Mouse (Mus musculus): ENCODE results near the gene Mavs. TPM values are rescaled to one million over a fixed set of nuclear protein-coding genes. Genes with fewer than 3 reads are reported as not detected.
A peak's percentile ranks its signal among the peaks of the same experiment; 100 is the strongest.
"Not testable (repeated sequence)": the region's sequence is repeated elsewhere in the genome, so short reads cannot be mapped to it uniquely, and the experiment has no call there.

The Mavs gene
- polyA plus RNA-seq, 1 experiment, result not detected

- H3K4me1 ChIP-seq (ENCODE audit: control insufficient read depth, insufficient read depth, low read length), result no peaks in the 10 kb centered on the region
- 86% methylated on average over 1 of the region's 1 CpGs for WGBS
- H3K27ac ChIP-seq (ENCODE audit: insufficient read depth, low read depth, low read length), result no peak overlapping the region
- no peak for TF ChIP-seq CTCF (IDR thresholded peaks at IDR 0.05; ENCODE audit: insufficient read depth, low read depth, low read length)
- no peak overlapping the region for H3K4me3 ChIP-seq (ENCODE audit: insufficient read depth, low read depth, low read length)
Observed at GRCm38 (mm10) chr2:131223569-131223968, 10.3 kb upstream of the Mavs start.

DNA sequence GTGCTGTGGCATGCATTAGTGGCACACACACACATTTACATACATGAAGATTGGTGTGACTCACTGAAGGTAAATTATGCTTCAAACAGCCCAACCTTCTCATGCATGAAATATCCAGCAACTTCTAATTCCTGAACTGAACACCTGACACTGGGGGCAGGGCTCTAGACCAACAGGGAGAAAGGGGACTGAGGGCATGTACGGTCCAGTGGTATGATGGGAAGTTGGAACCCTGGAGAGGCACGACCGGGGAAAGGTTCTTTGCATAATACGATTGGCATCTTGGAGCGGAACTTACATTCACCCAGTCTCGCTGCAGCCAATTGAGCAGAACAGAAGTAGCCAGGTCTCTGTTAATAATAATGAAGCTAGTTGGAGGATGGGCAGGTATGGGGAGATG lies 8.7 kb upstream of the Mavs start:
- Histone ChIP-seq H3K4me1 (ENCODE audit: control insufficient read depth, insufficient read depth, low read length) (no peaks in the 10 kb centered on the region), H3K4me3 (ENCODE audit: insufficient read depth, low read depth, low read length) (no peak overlapping the region), H3K27ac (ENCODE audit: insufficient read depth, low read depth, low read length) (no peak overlapping the region)
- TF ChIP-seq CTCF (IDR thresholded peaks at IDR 0.05; ENCODE audit: insufficient read depth, low read depth, low read length), result no peak
- TF ChIP-seq POLR2A (IDR thresholded peaks at IDR 0.05; ENCODE audit: insufficient read depth, low read depth, low read length), result no peak
- 63% methylated on average over 6 of the region's 6 CpGs for WGBS

DNA sequence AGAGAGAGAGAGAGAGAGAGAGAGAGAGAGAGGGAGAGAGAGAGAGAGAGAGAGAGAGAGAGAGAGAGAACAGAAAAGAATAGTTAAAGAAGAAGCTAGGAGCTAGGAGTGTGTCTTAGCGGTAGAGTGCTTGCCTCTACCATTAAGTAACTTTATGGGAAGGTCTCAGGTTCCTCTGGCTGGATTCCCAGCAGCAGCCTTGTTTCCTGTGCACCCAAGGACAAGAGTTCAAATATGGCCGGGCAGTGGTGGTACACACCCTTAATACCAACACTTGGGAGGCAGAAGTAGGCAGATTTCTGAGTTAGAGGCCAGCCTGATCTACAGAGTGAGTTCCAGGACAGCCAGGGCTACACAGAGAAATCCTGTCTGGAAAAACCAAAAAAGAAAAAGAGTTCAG lies 7.2 kb upstream of the Mavs start:
- H3K27ac ChIP-seq (ENCODE audit: insufficient read depth, low read depth, low read length); H3K4me3 ChIP-seq (ENCODE audit: insufficient read depth, low read depth, low read length); H3K4me1 ChIP-seq (ENCODE audit: control insufficient read depth, insufficient read depth, low read length): not testable (repeated sequence)
- WGBS, result 85% methylated on average over 2 of the region's 2 CpGs

DNA sequence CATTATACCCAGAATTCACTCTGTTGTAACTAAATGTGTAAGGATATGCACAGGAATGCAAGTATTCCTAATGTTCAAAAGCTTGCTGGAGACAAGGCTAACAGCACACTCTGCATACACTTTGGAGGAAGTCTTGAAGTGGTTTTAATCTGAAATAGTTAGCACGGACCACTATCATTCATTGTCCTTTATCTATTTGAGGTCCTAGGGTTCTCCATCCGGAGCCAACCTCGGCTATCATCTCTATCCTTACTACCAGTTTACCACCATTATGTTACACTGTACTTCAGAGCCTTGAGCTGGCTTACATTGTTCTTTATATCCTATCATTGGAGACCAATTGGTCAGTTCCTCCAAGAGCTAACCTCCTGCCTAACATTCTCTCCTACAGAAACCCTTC lies 6.6 kb upstream of the Mavs start:
- H3K4me1 ChIP-seq (ENCODE audit: control insufficient read depth, insufficient read depth, low read length), result no peaks in the 10 kb centered on the region
- no peak for TF ChIP-seq POLR2A (IDR thresholded peaks at IDR 0.05; ENCODE audit: insufficient read depth, low read depth, low read length)
- no peak for TF ChIP-seq CTCF (IDR thresholded peaks at IDR 0.05; ENCODE audit: insufficient read depth, low read depth, low read length)
- no peak overlapping the region for H3K27ac ChIP-seq (ENCODE audit: insufficient read depth, low read depth, low read length)
- 92% methylated on average over 3 of the region's 3 CpGs for WGBS
- H3K4me3 ChIP-seq (ENCODE audit: insufficient read depth, low read depth, low read length), result no peak overlapping the region

GRCm38 (mm10) chr2:131232558-131232957 lies 1.3 kb upstream of the Mavs start:
- peaks cover 8% of the 10 kb centered on the region for H3K4me1 ChIP-seq (ENCODE audit: control insufficient read depth, insufficient read depth, low read length)
- 96% methylated on average over 2 of the region's 2 CpGs for WGBS
- no peak for TF ChIP-seq CTCF (IDR thresholded peaks at IDR 0.05; ENCODE audit: insufficient read depth, low read depth, low read length)
- no peak for TF ChIP-seq POLR2A (IDR thresholded peaks at IDR 0.05; ENCODE audit: insufficient read depth, low read depth, low read length)
- H3K27ac ChIP-seq (ENCODE audit: insufficient read depth, low read depth, low read length), result no peak overlapping the region
- H3K4me3 ChIP-seq (ENCODE audit: insufficient read depth, low read depth, low read length), result no peak overlapping the region

DNA sequence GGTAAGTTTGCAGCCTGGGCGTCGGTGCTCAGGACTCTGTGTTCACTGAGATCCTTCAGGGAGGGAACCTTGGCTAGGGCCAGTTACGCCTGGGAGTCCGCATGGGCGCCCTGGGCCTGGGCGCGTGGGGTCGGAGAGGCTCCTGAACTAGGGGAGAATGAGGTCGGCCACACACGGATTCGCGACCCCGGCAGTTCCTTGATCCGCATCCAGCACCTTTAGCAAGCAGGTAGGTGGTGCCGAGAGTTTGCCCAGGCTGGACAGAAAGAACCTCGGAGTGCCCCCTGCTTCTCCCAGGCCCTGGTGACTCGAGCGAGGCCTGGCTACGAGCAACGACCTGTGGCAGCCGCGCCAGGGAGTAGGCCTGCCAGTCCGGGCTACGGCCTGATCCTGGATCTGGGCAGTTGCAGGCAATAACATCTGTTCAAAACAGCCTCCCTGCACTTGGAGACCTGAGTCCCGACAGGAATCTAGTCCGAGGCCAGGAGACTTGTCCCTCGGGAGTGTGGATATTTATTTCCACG lies 326 bp downstream of the Mavs start:
- no peak for TF ChIP-seq POLR2A (IDR thresholded peaks at IDR 0.05; ENCODE audit: insufficient read depth, low read depth, low read length)
- TF ChIP-seq CTCF (IDR thresholded peaks at IDR 0.05; ENCODE audit: insufficient read depth, low read depth, low read length), result no peak
- peaks cover 8% of the 10 kb centered on the region for H3K4me1 ChIP-seq (ENCODE audit: control insufficient read depth, insufficient read depth, low read length)
- WGBS, result 12% methylated on average over 28 of the region's 28 CpGs
- no peak overlapping the region for H3K27ac ChIP-seq (ENCODE audit: insufficient read depth, low read depth, low read length)
- H3K4me3 ChIP-seq (ENCODE audit: insufficient read depth, low read depth, low read length), result peak overlapping the region; percentile 50

DNA sequence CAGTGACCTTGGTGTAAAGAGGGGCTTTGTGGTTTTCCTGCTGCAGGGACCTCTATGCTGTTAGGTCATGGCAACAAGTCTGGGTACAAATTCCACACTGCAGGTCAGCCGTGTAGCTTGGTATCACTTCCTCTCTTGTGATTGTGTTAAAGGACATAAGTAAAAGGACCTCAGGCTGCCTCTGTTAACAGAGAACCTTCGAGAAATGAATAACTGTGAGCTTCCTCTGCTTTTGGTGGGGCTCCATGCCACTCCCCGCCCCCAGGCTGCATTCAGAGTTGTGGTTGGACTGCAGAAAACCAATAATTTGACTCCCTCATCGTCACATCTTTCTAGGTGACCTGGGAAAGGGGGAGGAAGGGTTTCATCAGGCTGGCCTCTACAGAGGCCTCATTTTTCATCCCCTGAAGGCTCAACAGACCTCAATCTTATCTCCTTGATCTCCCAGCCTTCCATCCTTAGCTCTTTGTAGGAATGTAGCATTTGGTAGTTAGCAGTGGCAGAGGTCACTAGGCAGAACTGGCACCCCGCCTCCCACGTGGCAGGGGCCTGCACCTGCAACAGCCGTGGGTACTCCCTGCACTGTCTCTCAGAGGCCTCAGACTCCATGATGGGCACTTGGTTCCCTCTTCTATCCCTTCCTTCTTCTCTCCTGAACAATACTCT lies 1.2 kb downstream of the Mavs start:
- Histone ChIP-seq H3K27ac (ENCODE audit: insufficient read depth, low read depth, low read length) (no peak overlapping the region), H3K4me3 (ENCODE audit: insufficient read depth, low read depth, low read length) (no peak overlapping the region), H3K4me1 (ENCODE audit: control insufficient read depth, insufficient read depth, low read length) (peaks cover 8% of the 10 kb centered on the region)
- no peak for TF ChIP-seq CTCF (IDR thresholded peaks at IDR 0.05; ENCODE audit: insufficient read depth, low read depth, low read length)
- TF ChIP-seq POLR2A (IDR thresholded peaks at IDR 0.05; ENCODE audit: insufficient read depth, low read depth, low read length), result no peak
- 80% methylated on average over 7 of the region's 7 CpGs for WGBS

DNA sequence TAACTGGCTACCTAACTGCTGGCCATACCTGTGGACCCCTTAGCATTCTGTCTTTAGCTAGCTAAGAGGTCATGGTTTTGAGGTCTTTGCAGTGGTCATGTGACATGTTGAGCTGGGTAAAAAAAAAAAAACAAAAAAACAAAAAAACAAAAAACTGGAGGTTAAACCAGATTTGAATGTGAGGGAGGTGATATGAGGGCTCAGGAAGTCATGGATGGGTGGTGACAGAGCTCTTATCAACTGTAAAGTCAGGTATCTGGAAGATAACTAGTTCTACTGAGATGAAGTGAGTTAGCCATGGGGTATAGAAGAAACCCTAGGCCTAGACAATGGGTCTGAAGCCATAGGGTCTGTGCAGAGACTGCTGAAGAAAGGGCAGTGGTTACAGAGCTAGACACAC lies 8.3 kb downstream of the Mavs start:
- Histone ChIP-seq H3K4me3 (ENCODE audit: insufficient read depth, low read depth, low read length) (no peak overlapping the region), H3K4me1 (ENCODE audit: control insufficient read depth, insufficient read depth, low read length) (no peaks in the 10 kb centered on the region), H3K27ac (ENCODE audit: insufficient read depth, low read depth, low read length) (no peak overlapping the region)
- TF ChIP-seq POLR2A (IDR thresholded peaks at IDR 0.05; ENCODE audit: insufficient read depth, low read depth, low read length), result no peak
- TF ChIP-seq CTCF (IDR thresholded peaks at IDR 0.05; ENCODE audit: insufficient read depth, low read depth, low read length), result no peak

- Histone ChIP-seq H3K4me3 (ENCODE audit: insufficient read depth, low read depth, low read length) (no peak overlapping the region), H3K27ac (ENCODE audit: insufficient read depth, low read depth, low read length) (no peak overlapping the region), H3K4me1 (ENCODE audit: control insufficient read depth, insufficient read depth, low read length) (no peaks in the 10 kb centered on the region)
- 83% methylated on average over 7 of the region's 7 CpGs for WGBS
- TF ChIP-seq CTCF (IDR thresholded peaks at IDR 0.05; ENCODE audit: insufficient read depth, low read depth, low read length), result no peak
- no peak for TF ChIP-seq POLR2A (IDR thresholded peaks at IDR 0.05; ENCODE audit: insufficient read depth, low read depth, low read length)
Observed at GRCm38 (mm10) chr2:131242929-131243328, 9.1 kb downstream of the Mavs start.

Measured in olfactory bulb, adult 2 months (tissue).